Mouse (Mus musculus) gastrocnemius, postnatal 4 days (tissue): ENCODE measurements at regions not wholly inside any gene's neighbourhood (a gene's known extent, or its start where the extent isn't known, plus 50 kb on each side); places are given as distances from the start of the nearest gene placed in this dataset.

Experiments used
- DNase-seq, 2 experiments: peaks; one replicate each; pipeline ENCODE4 v3.0.0; 2021 to 2022; ENCODE audit warnings: low spot score in 2 of 2, mixed read lengths in 2 of 2

- no peak for DNase-seq
Measured at GRCm38 (mm10) chr3:154391629-154392028, 61.2 kb upstream of the Lhx8 start.

GRCm38 (mm10) chr3:154388656-154389055 is 58.2 kb upstream of the Lhx8 start:
- no peak for DNase-seq

- no peak for DNase-seq
Measured at GRCm38 (mm10) chr3:154387271-154387670, 56.8 kb upstream of the Lhx8 start.

GRCm38 (mm10) chr3:154385831-154386312 is 55.4 kb upstream of the Lhx8 start:
- no peak for DNase-seq

GRCm38 (mm10) chr3:154382811-154383210 is 52.4 kb upstream of the Lhx8 start:
- no peak for DNase-seq

- no peak for DNase-seq
Measured at GRCm38 (mm10) chr3:154381561-154381960, 51.1 kb upstream of the Lhx8 start.
